Mouse (Mus musculus): ENCODE results near the gene Foxk1. TPM values are rescaled to one million over a fixed set of nuclear protein-coding genes. Genes with fewer than 3 reads are reported as not detected.

Gene Foxk1
- total and polyA plus RNA-seq, 3 experiments = 8.2 to 20.2 TPM; not detected in 1

DNA sequence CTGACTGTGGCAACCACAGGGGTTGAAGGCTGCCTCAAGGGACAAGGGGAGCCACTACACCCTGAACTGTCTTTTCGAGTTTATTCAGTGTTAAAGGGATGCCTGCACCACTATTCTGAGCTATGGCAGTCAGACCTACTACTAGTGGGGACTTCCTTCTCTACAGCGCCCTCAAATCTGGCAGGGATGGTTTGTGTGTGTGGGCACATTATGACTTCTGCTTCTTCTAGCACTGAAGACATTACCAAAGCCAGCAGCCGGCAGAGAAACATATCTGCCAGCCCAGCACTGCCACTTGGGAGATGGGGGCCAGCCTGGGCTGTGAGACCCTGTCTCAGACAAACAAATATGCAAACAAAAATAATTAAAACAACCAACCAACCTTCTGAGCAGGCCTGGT, 102.9 kb downstream of the Foxk1 start:
- no peak for DNase-seq (ENCODE audit: low read depth, low spot score)
- Histone ChIP-seq H3K36me3 (ENCODE audit: control insufficient read depth in 1 of 2, insufficient read depth in 2 of 2, low read length in 2 of 2) (no peaks in the 10 kb centered on the region), H3K9ac (ENCODE audit: control insufficient read depth, low read depth, low read length, poor library complexity, severe bottlenecking) (no peak overlapping the region), H3K4me1 (ENCODE audit: control insufficient read depth in 1 of 2, insufficient read depth in 2 of 2, low read length in 2 of 2) (no peaks in the 10 kb centered on the region), H3K4me3 (ENCODE audit: control insufficient read depth in 1 of 2, insufficient read depth in 1 of 2, low read depth in 2 of 2, low read length in 2 of 2) (no peak overlapping the region), H3K9me3 (replicated peaks; ENCODE audit: insufficient read depth, low read length) (no peaks in the 10 kb centered on the region), H3K27ac (ENCODE audit: control insufficient read depth, low read depth, low read length) (no peak overlapping the region), H3K27me3 (ENCODE audit: control insufficient read depth in 1 of 2, insufficient read depth in 2 of 2, low read length in 2 of 2) (no peaks in the 10 kb centered on the region), H3K79me2 (ENCODE audit: control insufficient read depth, insufficient read depth, low read length, poor library complexity) (no peaks in the 10 kb centered on the region)
- TF ChIP-seq ZNF384 (IDR thresholded peaks at IDR 0.05; ENCODE audit: low read depth, low read length) (no peak), TCF12 (IDR thresholded peaks at IDR 0.05; ENCODE audit: low read depth, low read length) (no peak), HCFC1 (IDR thresholded peaks at IDR 0.05; ENCODE audit: low read depth, low read length) (no peak), ZMIZ1 (IDR thresholded peaks at IDR 0.05; ENCODE audit: low read depth, low read length) (no peak), MYB (IDR thresholded peaks at IDR 0.05; ENCODE audit: low read depth, low read length) (no peak), BHLHE40 (IDR thresholded peaks at IDR 0.05; ENCODE audit: borderline replicate concordance, low read depth, low read length) (no peak), CHD1 (IDR thresholded peaks at IDR 0.05; ENCODE audit: low read depth, low read length) (no peak), USF2 (IDR thresholded peaks at IDR 0.05; ENCODE audit: borderline replicate concordance in 1 of 2, insufficient read depth in 1 of 2, low read depth in 1 of 2, low read length in 2 of 2) (no peak), MXI1 (IDR thresholded peaks at IDR 0.05; ENCODE audit: low read depth, low read length) (no peak)

DNA sequence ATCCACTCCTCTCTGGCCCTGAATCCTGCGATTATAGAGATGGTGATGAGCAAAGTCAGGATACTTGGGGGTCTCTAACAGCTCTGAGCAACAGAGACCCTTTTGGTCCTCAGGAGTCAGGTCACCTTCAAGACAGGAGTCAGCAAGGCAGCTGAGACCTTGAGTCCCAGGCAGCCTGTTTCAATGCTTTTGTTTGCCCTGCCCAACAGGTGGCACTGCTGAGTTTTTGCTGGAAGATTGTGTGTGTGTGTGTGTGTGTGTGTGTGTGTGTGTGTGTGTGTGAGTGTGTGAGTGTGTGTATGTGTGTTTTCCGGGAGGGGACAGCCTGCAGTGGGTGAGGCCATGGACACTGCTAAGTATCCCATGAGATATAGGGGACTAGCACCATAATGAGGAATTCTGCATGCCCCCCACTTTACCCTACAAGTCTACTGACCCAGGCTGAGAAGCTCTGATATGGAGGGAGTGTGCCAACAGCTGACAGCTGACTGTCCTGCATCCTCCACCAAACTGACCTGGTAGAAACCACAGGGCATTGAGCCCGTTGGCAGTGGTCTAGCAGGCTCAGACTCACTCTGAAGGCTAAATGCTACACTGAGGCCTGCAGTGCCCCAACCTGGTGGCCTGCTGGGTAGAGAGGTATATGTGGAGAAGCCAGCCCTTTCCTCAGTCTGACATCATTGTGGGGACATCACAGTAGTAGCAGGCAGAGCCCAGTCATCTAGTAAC, 104.6 kb downstream of the Foxk1 start:
- H3K27me3 ChIP-seq (ENCODE audit: control insufficient read depth in 1 of 2, insufficient read depth in 2 of 2, low read length in 2 of 2) = no peaks in the 10 kb centered on the region; a peak in 1 of 4 replicates

More for the DNA sequence above, 104.6 kb downstream of the Foxk1 start:
- H3K4me1 ChIP-seq (ENCODE audit: control insufficient read depth in 1 of 2, insufficient read depth in 2 of 2, low read length in 2 of 2) = no peaks in the 10 kb centered on the region
- DNase-seq (ENCODE audit: low read depth, low spot score) = peak; percentile 27
- TF ChIP-seq SMC3 (IDR thresholded peaks at IDR 0.05; ENCODE audit: low read depth, low read length) (peak; percentile 22; the same call in 1 of the 2 replicates), CTCF (IDR thresholded peaks at IDR 0.05 in 2 of 3, conservative IDR thresholded peaks at IDR 0.05 in 1 of 3; ENCODE audit: control insufficient read depth in 1 of 3, insufficient read depth in 1 of 3, low read depth in 2 of 3, low read length in 3 of 3, poor library complexity in 1 of 3, severe bottlenecking in 1 of 3) (peak in 2 of 3 experiments; percentile 40 to 46; a peak in 4 of 6 replicates), RCOR1 (IDR thresholded peaks at IDR 0.05; ENCODE audit: low read depth, low read length) (no peak), TAL1 (IDR thresholded peaks at IDR 0.05; ENCODE audit: low read length) (no peak), GATA1 (IDR thresholded peaks at IDR 0.05; ENCODE audit: low read depth, low read length) (no peak), ELF1 (IDR thresholded peaks at IDR 0.05; ENCODE audit: low read depth, low read length) (no peak), NRF1 (IDR thresholded peaks at IDR 0.05; ENCODE audit: insufficient read depth, low read depth, low read length, poor library complexity, severe bottlenecking) (no peak), ZKSCAN1 (IDR thresholded peaks at IDR 0.05; ENCODE audit: low read depth, low read length) (no peak), E2F4 (IDR thresholded peaks at IDR 0.05; ENCODE audit: borderline replicate concordance, low read depth, low read length) (no peak)
- H3K79me2 ChIP-seq (ENCODE audit: control insufficient read depth, insufficient read depth, low read length, poor library complexity) = no peaks in the 10 kb centered on the region
- no peak overlapping the region for H3K4me3 ChIP-seq (ENCODE audit: control insufficient read depth in 1 of 2, insufficient read depth in 1 of 2, low read depth in 2 of 2, low read length in 2 of 2)
- no peak overlapping the region for H3K9ac ChIP-seq (ENCODE audit: control insufficient read depth, low read depth, low read length, poor library complexity, severe bottlenecking)
- H3K9me3 ChIP-seq (replicated peaks; ENCODE audit: insufficient read depth, low read length) = no peaks in the 10 kb centered on the region
- no peaks in the 10 kb centered on the region for H3K36me3 ChIP-seq (ENCODE audit: control insufficient read depth in 1 of 2, insufficient read depth in 2 of 2, low read length in 2 of 2)
- H3K27ac ChIP-seq (ENCODE audit: control insufficient read depth, low read depth, low read length) = no peak overlapping the region

Data from MEL (cell line).